Mouse (Mus musculus): ENCODE measurements around the gene Il4ra.

Il4ra gene

GRCm38 (mm10) chr7:125600136-125600535 is 48.2 kb downstream of the Il4ra start:
- no peak for ATAC-seq (ENCODE audit: low TSS enrichment)

DNA sequence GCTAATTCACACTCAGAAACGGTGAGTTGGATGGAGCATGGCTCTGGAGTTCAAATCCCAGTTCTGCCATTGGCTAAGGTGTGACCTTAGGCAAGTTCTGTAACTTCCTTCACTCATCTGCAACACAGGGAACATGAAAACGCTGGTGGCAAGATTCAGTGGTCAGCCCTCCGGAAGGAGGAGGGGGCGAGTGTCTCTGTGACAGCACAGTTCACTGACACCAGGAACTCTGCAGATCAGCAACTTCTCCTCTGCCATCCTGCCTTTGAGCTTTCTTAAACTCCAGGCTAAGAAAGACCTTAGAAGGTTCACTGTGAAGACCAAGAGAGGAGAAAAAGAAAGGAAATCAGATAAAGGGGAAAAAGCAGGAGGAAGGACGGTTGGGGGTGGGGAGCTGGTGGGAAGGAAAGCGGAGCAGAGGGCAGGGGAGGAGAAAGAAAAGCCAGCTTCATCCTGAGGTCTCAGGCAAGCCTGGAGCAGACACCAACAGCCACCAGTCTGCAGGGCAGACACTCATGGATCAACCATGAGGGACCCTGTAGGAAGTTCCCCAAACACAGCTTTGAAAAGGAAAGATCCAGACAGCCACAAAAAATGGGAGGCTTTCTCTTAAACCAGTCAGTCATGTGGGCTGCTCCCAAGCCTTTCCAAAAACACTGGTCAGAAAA is 48.8 kb downstream of the Il4ra start:
- no peak for ATAC-seq (ENCODE audit: low TSS enrichment)

DNA sequence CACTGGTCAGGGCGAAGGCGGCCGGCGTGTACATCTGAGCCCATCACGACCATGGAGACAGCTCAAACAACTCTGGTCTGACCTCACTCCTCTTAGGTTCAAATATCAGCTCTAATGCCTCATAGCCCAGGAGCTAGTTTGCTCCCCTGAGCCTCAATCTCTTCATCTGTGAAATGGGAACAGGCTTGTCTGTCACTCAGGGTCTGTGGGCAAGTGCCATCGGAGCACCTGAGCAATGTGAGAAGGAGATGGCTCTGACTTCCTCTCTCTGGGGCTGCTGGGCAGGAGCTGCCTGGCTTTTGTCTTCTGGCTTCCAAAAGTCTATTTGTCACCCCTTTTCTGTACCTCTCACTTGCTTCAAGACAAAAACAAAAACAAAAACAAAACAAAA is 49.4 kb downstream of the Il4ra start:
- ATAC-seq (ENCODE audit: low TSS enrichment): no peak

GRCm38 (mm10) chr7:125601821-125602448 is 50.0 kb downstream of the Il4ra start:
- ATAC-seq (ENCODE audit: low TSS enrichment): no peak

GRCm38 (mm10) chr7:125603185-125603631 is 51.3 kb downstream of the Il4ra start, which contains the start of gene Il21r:
Gene Il21r, plus strand, starts transcription at chr7:125603429.
- no peak for ATAC-seq (ENCODE audit: low TSS enrichment)

GRCm38 (mm10) chr7:125604362-125605319 is 52.7 kb downstream of the Il4ra start:
- ATAC-seq (ENCODE audit: low TSS enrichment): no peak

DNA sequence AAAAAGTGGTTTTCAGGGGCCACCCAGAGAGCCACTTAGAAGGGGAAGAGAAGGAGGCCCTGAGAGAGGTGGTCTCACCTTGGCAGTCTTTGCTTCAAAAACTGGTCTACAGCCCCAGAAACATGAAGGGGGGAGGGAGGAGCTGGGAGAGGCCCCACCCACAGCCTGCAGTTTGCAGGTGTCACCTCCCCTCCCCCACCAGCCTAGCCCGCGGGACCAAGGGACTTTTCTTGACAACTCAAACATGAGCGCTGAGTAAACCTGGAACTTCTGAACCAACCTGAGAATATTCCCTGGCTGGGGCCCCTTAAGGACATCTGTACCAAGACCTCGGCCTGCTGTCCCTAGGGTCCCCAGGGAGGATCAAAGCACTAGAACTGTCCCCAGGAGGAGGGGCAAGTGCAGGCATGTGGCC is 53.8 kb downstream of the Il4ra start:
- ATAC-seq (ENCODE audit: low TSS enrichment): no peak

DNA sequence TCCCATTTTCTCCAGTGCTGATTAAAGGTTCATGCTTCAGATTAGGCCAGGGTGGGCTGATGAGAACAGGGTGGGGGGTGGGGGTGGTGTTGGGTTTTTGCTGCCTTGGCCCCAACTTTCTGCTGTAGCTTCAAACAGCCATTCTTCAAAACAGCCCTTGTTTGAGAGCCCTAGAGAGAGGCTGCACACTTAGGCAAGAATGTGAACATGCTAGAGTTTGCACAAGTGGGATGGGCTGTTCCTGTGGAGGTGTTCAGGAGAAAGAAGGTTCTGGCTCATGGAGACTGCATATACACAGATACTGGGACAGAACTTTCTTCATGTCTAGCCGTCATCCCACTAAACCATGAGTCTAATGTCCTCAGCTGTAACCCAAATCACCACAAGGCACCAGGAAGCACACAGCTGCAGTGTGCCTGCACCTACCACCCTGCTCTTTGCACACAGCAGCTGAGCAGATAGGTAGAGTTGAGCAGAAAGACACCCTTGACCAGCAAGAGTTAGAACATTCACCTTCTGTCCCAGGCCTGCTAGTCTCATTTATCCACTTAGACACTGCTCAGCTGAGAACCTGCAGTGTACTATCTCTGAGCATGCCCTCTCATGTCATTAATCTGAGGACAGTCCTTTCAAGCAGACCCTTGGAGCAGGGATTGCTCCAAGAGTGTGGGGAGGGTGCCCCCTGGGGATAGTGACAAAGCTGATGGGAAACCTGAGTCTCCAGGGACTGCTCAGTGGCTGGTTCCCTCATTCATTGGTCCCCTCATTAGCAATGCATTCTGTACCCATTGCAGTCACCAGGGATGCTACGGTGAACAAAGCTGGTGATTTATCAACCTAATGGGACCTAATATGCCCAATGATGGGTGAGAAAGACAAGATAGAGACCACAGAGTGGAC is 54.6 kb downstream of the Il4ra start:
- no peak for ATAC-seq (ENCODE audit: low TSS enrichment)

DNA sequence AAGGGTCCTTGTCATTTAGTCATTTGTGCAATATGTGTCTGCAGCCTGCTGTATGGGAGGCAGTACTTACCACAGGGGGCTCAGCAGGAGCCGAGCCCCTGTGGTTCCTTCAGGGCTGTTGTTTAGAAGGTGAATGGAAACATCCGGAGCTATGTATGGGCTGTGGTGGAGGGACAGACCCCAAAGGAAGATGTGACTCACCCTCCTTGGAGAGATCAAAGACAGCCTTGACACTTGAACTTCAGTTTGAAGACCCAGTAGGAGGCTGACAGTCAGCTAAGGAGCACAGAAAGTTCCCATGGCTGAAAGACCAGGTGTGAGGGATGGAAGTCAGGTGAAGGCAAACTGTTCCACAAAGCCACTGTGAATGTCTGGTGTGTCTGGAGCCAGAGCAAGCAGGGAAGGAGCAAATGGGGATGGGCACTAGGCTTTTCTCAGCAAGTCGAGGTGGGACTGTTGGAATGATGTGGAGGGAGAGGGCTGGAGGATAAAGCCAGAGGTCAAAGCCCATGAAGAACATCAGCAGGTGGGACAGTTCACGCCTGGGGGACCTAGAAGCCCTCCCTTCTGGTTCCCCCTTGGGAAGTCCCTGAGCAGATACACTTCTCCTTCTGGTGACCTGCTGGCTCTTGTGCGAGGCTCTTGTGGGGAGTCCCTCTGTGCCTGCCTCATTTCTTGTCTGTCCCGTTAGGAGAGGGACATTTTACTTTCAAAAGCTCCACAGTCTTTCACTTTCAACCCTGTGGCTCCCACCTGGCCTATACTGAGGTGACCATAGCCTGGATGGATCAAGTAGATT is 55.7 kb downstream of the Il4ra start:
- ATAC-seq (ENCODE audit: low TSS enrichment): no peak

GRCm38 (mm10) chr7:125608183-125608688 is 56.3 kb downstream of the Il4ra start:
- no peak for ATAC-seq (ENCODE audit: low TSS enrichment)

DNA sequence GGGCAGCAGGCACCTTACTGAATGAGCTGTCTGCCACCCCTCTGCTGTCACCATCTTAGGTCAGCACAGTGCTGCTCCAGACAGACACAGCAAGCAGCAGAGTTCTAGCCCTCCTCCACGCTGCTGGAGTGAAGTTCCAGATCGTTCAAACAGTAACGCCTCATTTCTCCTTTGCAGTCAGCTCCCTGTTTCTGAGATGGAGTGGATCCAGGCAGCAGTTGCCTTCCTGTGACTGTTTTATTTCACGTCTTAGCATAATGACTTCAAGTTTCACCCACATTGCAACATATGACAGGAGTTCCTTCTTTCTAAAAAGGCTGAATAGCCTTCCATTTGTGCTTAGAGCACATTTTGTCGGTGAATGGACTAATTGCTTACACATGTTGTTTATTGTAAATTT is 61.7 kb downstream of the Il4ra start:
- no peak for ATAC-seq (ENCODE audit: low TSS enrichment)

DNA sequence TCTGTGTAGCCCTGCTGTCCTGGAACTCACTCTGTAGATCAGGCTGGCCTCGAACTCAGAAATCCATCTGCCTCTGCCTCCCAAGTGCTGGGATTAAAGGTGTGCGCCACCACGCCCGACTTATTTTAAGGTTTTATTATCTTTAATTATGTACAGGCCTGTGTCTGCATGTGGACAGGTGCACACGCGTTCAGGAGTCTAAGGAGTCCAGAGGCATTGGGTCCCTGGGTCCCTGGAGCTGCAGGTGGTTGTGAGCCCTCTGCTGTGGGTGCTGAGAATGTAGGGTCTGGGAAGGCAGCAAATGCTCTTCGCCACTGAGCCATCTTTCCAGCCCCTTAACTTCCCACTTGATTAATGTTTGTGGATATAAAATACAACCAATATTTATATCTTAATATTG is 63.5 kb downstream of the Il4ra start:
- ATAC-seq (ENCODE audit: low TSS enrichment): no peak

GRCm38 (mm10) chr7:125618016-125618415 is 66.1 kb downstream of the Il4ra start:
- ATAC-seq (ENCODE audit: low TSS enrichment): no peak

GRCm38 (mm10) chr7:125620077-125620476 is 68.2 kb downstream of the Il4ra start:
- no peak for ATAC-seq (ENCODE audit: low TSS enrichment)

GRCm38 (mm10) chr7:125622741-125623685 is 71.1 kb downstream of the Il4ra start:
- no peak for ATAC-seq (ENCODE audit: low TSS enrichment)

DNA sequence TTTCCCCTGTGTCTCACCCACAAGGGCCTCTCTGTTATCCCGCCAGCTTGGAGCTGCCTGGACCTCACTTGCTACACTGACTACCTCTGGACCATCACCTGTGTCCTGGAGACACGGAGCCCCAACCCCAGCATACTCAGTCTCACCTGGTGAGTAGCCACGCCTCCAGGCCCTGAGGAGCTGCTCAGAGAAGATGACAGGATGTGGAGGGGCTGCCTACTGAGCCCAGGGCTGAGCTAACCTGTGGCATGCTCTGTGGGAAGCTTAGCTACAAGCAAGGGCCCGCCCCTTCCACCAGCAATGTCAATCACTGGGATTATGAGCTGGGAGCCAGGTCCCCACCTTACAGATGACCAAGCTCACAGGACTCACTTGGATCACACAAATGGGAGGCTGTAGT is 73.3 kb downstream of the Il4ra start:
- no peak for ATAC-seq (ENCODE audit: low TSS enrichment)

- no peak for ATAC-seq (ENCODE audit: low TSS enrichment)
Observed at GRCm38 (mm10) chr7:125625829-125626228, 73.9 kb downstream of the Il4ra start.
